Mouse (Mus musculus) cerebellum, postnatal 25 days (tissue): ENCODE measurements at regions not wholly inside any gene's neighbourhood (a gene's known extent, or its start where the extent isn't known, plus 50 kb on each side); places are given as distances from the start of the nearest gene placed in this dataset.
"Not testable (repeated sequence)": the region's sequence is repeated elsewhere in the genome, so short reads cannot be mapped to it uniquely, and the experiment has no call there.

ENCODE experiments used
- DNase-seq, 2 experiments: peaks; one replicate each; pipeline ENCODE4 v3.0.0; 2021; ENCODE audit warnings: mixed read lengths in 2 of 2

- peak in 1 of 2 experiments; percentile 3 for DNase-seq
These were observed 199.3 kb upstream of the Mrpl21 start for GRCm38 (mm10) chr19:3083438-3083837.

DNA sequence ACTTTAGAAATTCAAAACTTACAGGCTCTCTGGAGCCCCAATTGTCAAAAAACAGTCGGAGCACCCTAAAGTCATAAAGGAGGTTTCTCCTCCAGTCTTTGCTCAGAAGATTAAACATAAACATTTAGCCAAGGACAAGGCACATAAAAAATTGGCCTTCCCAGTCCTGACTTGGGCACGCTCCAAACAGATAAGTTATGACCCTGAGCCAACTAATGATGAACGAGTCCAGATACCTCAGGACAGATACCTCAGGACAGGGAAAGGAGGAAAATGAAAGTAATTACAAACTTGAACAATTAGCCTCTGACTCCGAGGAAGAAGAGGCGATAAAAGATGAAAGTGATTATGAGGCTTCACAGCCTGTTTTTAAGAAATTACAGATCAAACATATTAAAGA lies 190.9 kb upstream of the Mrpl21 start:
- not testable (repeated sequence) for DNase-seq
